ENCODE assay signal across 27 mouse cellular contexts in genomic region chr9:50770011-50770410, GRCm38 (mm10). TPM values are rescaled to one million over a fixed set of nuclear protein-coding genes. Genes with fewer than 3 reads are reported as not detected.
DNase-seq lines count a peak whose midpoint lies in the region; ATAC-seq and TF ChIP-seq lines count a peak whose summit lies in the region.
"Had no signal": no experiment of that assay in that cellular context is flagged by ENCODE, and none has a peak within 500 bp of the region (broad histone marks: within the 10 kb centered on the region; RNA-seq: fewer than 3 reads in every experiment).

No protein-coding gene starts in this region.

- peaks cover 4% of the 10 kb centered on the region for H3K4me1 ChIP-seq in heart, adult 2 months (ENCODE audit: control insufficient read depth, insufficient read depth, low read length)
- H3K4me1 ChIP-seq in heart, embryonic 10.5 days: peaks cover 23% of the 10 kb centered on the region
- H3K4me1 ChIP-seq in heart, embryonic 11.5 days (ENCODE audit: control insufficient read depth, insufficient read depth, low read length): peaks cover 8% of the 10 kb centered on the region
- peaks cover 35% of the 10 kb centered on the region for H3K4me1 ChIP-seq in neural tube, embryonic 13.5 days (replicated peaks)
- H3K4me1 ChIP-seq in neural tube, embryonic 15.5 days: peaks cover 27% of the 10 kb centered on the region

- 76% methylated on average over 2 of the region's 2 CpGs for WGBS in heart, adult 2 months
- 72% methylated on average over 2 of the region's 2 CpGs for WGBS in heart, embryonic 10.5 days
- 88% methylated on average over 2 of the region's 2 CpGs for WGBS in heart, embryonic 11.5 days (ENCODE audit: insufficient replicate concordance)
- 85% methylated on average over 2 of the region's 2 CpGs for WGBS in neural tube, embryonic 13.5 days
- WGBS in neural tube, embryonic 15.5 days: 85% methylated on average over 2 of the region's 2 CpGs

- H3K4me2 ChIP-seq in heart, embryonic 11.5 days: no peak overlapping the region
- H3K4me2 ChIP-seq in neural tube, embryonic 13.5 days: no peak overlapping the region
- H3K4me2 ChIP-seq in neural tube, embryonic 15.5 days: no peak overlapping the region
- H3K4me2 ChIP-seq: embryonic facial prominence, embryonic 12.5 days; embryonic facial prominence, embryonic 15.5 days had no signal

- no peaks in the 10 kb centered on the region for H3K79me2 ChIP-seq in heart, adult 2 months (replicated peaks; ENCODE audit: control insufficient read depth, insufficient read depth, low read length)

- TF ChIP-seq POLR2A in heart, adult 2 months (IDR thresholded peaks at IDR 0.05; ENCODE audit: insufficient read depth, low read depth, low read length): no peak

- H3K27ac ChIP-seq in heart, adult 2 months: peak overlapping the region; percentile 18; the same call in 1 of the 2 replicates
- H3K27ac ChIP-seq in heart, embryonic 10.5 days: no peak overlapping the region
- H3K27ac ChIP-seq in heart, embryonic 11.5 days (ENCODE audit: low read depth, low read length): no peak overlapping the region
- no peak overlapping the region for H3K27ac ChIP-seq in neural tube, embryonic 13.5 days (replicated peaks)
- H3K27ac ChIP-seq in neural tube, embryonic 15.5 days (replicated peaks): no peak overlapping the region
- H3K27ac ChIP-seq: embryonic facial prominence, embryonic 12.5 days; embryonic facial prominence, embryonic 15.5 days; gastrocnemius, adult 2 months; hindbrain, embryonic 14.5 days; hindbrain, postnatal 0 days had no signal

- peak in 1 of 2 experiments; percentile 45 for DNase-seq in heart, adult 2 months
- no peak for DNase-seq in heart, embryonic 10.5 days (ENCODE audit: low spot score)
- peak; percentile 13 to 25 for DNase-seq in heart, postnatal 14 days
- DNase-seq: adrenal gland, adult 2 months; adrenal gland, postnatal 14 days; cerebellum, adult 11 months; cerebellum, adult 2 months; cerebellum, adult 9-11 months; cerebellum, postnatal 25 days; forebrain, postnatal 0 days; gastrocnemius, adult 2 months; gastrocnemius, postnatal 14 days; kidney, adult 18-20 months had no signal

- no peak overlapping the region for H3K4me3 ChIP-seq in heart, adult 2 months
- H3K4me3 ChIP-seq in heart, embryonic 10.5 days: no peak overlapping the region
- no peak overlapping the region for H3K4me3 ChIP-seq in heart, embryonic 11.5 days (ENCODE audit: low read depth, low read length)
- no peak overlapping the region for H3K4me3 ChIP-seq in neural tube, embryonic 13.5 days
- no peak overlapping the region for H3K4me3 ChIP-seq in neural tube, embryonic 15.5 days (replicated peaks)
- H3K4me3 ChIP-seq: embryonic facial prominence, embryonic 12.5 days; gastrocnemius, adult 2 months had no signal

- H3K9ac ChIP-seq in heart, adult 2 months (ENCODE audit: low read depth, low read length): no peak overlapping the region
- H3K9ac ChIP-seq in heart, embryonic 11.5 days (ENCODE audit: low read depth, low read length): no peak overlapping the region
- peak overlapping the region; percentile 26; the same call in 1 of the 2 replicates for H3K9ac ChIP-seq in neural tube, embryonic 13.5 days
- H3K9ac ChIP-seq in neural tube, embryonic 15.5 days (replicated peaks): no peak overlapping the region
- H3K9ac ChIP-seq: embryonic facial prominence, embryonic 12.5 days; embryonic facial prominence, embryonic 15.5 days; forebrain, postnatal 0 days; hindbrain, embryonic 14.5 days had no signal

- no peak for TF ChIP-seq CTCF in heart, adult 2 months (IDR thresholded peaks at IDR 0.05)

- ATAC-seq in heart, embryonic 11.5 days (replicated peaks; ENCODE audit: insufficient number of reproducible peaks, low FRiP score, low TSS enrichment): no peak
- ATAC-seq in neural tube, embryonic 13.5 days (ENCODE audit: low read depth): no peak
- no peak for ATAC-seq in neural tube, embryonic 15.5 days (ENCODE audit: low FRiP score)
- ATAC-seq: CD4-positive, CD25-positive, alpha-beta regulatory T cell, adult 4 months; forebrain, embryonic 14.5 days; forebrain, postnatal 0 days; hindbrain, postnatal 0 days; inflammation-experienced regulatory T-cells, adult 6 months; intestine, embryonic 16.5 days had no signal

- intact Hi-C loops in heart, adult 2 months (cut with DNase I): no loop called here
- intact Hi-C loops in heart, postnatal 14 days (cut with DNase I): no loop called here

- 0 out of 2 replicates have a peak, but pooled peaks have one; percentile 35 for TF ChIP-seq EP300 in heart, adult 2 months (IDR thresholded peaks at IDR 0.05; ENCODE audit: insufficient read depth, low read depth, low read length)

- H3K36me3 ChIP-seq in heart, adult 2 months (ENCODE audit: control insufficient read depth, insufficient read depth, low read length): no peaks in the 10 kb centered on the region
- H3K36me3 ChIP-seq in heart, embryonic 10.5 days: peaks cover 11% of the 10 kb centered on the region
- H3K36me3 ChIP-seq in heart, embryonic 11.5 days (ENCODE audit: control insufficient read depth, insufficient read depth, low read length): no peaks in the 10 kb centered on the region
- peaks cover 11% of the 10 kb centered on the region for H3K36me3 ChIP-seq in neural tube, embryonic 13.5 days
- H3K36me3 ChIP-seq in neural tube, embryonic 15.5 days: peaks cover 12% of the 10 kb centered on the region

- H3K9me3 ChIP-seq in heart, embryonic 10.5 days: no peaks in the 10 kb centered on the region
- H3K9me3 ChIP-seq in heart, embryonic 11.5 days (replicated peaks; ENCODE audit: control insufficient read depth, low read length): no peaks in the 10 kb centered on the region
- no peaks in the 10 kb centered on the region for H3K9me3 ChIP-seq in neural tube, embryonic 13.5 days
- no peaks in the 10 kb centered on the region for H3K9me3 ChIP-seq in neural tube, embryonic 15.5 days (replicated peaks)
- H3K9me3 ChIP-seq: embryonic facial prominence, embryonic 12.5 days; embryonic facial prominence, embryonic 15.5 days had no signal

- no peaks in the 10 kb centered on the region for H3K27me3 ChIP-seq in heart, adult 2 months (ENCODE audit: control insufficient read depth, insufficient read depth, low read length)
- no peaks in the 10 kb centered on the region for H3K27me3 ChIP-seq in heart, embryonic 10.5 days (ENCODE audit: insufficient read depth, poor library complexity, severe bottlenecking)
- no peaks in the 10 kb centered on the region for H3K27me3 ChIP-seq in heart, embryonic 11.5 days (ENCODE audit: control insufficient read depth, insufficient read depth, low read length)
- no peaks in the 10 kb centered on the region for H3K27me3 ChIP-seq in neural tube, embryonic 13.5 days
- no peaks in the 10 kb centered on the region for H3K27me3 ChIP-seq in neural tube, embryonic 15.5 days (replicated peaks)
- H3K27me3 ChIP-seq: embryonic facial prominence, embryonic 12.5 days; embryonic facial prominence, embryonic 15.5 days had no signal

RNA-seq across cellular contexts. Expression of gene Fdxacb1, which starts 2.0 kb away (rescaled TPM):
- 1 to 10 TPM; 4.7 to 5.1 TPM for total RNA-seq in heart, adult 2 months (2021)
- polyA plus RNA-seq in heart, adult 2 months (2012; rRNA removed): 3.4 and 5.2 TPM in 2 replicates
- polyA plus RNA-seq in heart, embryonic 10.5 days (2016; fragmentation: Nextera tagmentation; extraction: Ambion mirVana): 10.6 and 12.2 TPM in 2 replicates
- 1 to 10 TPM; 5.7 to 6.0 TPM for total RNA-seq in heart, postnatal 14 days (2021)
- 9.8 and 9.9 TPM in 2 replicates for polyA plus RNA-seq in heart, embryonic 11.5 days (2014; fragmentation: Nextera tagmentation; extraction: Ambion mirVana)
- polyA plus RNA-seq in neural tube, embryonic 13.5 days (2015; fragmentation: Nextera tagmentation; extraction: Ambion mirVana): 8.9 and 12.9 TPM in 2 replicates
- 9.0 and 10.8 TPM in 2 replicates for polyA plus RNA-seq in neural tube, embryonic 15.5 days (2015; fragmentation: Nextera tagmentation; extraction: Ambion mirVana)

RNA-seq across cellular contexts. Expression of gene Alg9, which starts 4.8 kb away (rescaled TPM):
- total RNA-seq in heart, adult 2 months (2021): 1 to 10 TPM; 9.6 to 9.9 TPM
- 13.4 and 19.9 TPM in 2 replicates for polyA plus RNA-seq in heart, adult 2 months (2012; rRNA removed)
- 44.0 and 47.2 TPM in 2 replicates for polyA plus RNA-seq in heart, embryonic 10.5 days (2016; fragmentation: Nextera tagmentation; extraction: Ambion mirVana)
- 10 to 100 TPM in 1 of 2 experiments, 1 to 10 TPM in 1; 9.9 to 10.1 TPM for total RNA-seq in heart, postnatal 14 days (2021)
- 34.2 and 37.3 TPM in 2 replicates for polyA plus RNA-seq in heart, embryonic 11.5 days (2014; fragmentation: Nextera tagmentation; extraction: Ambion mirVana)
- polyA plus RNA-seq in neural tube, embryonic 13.5 days (2015; fragmentation: Nextera tagmentation; extraction: Ambion mirVana): 49.2 and 54.9 TPM in 2 replicates
- 53.9 and 62.9 TPM in 2 replicates for polyA plus RNA-seq in neural tube, embryonic 15.5 days (2015; fragmentation: Nextera tagmentation; extraction: Ambion mirVana)

RNA-seq across cellular contexts. Expression of gene 1110032A03Rik, which starts 5.3 kb away (rescaled TPM):
- 10 to 100 TPM; 11.8 to 12.1 TPM for total RNA-seq in heart, adult 2 months (2021)
- polyA plus RNA-seq in heart, adult 2 months (2012; rRNA removed): 34.5 and 39.0 TPM in 2 replicates
- 17.4 and 21.6 TPM in 2 replicates for polyA plus RNA-seq in heart, embryonic 10.5 days (2016; fragmentation: Nextera tagmentation; extraction: Ambion mirVana)
- total RNA-seq in heart, postnatal 14 days (2021): 10 to 100 TPM in 1 of 2 experiments, 1 to 10 TPM in 1; 7.9 to 10.4 TPM
- 22.2 and 22.9 TPM in 2 replicates for polyA plus RNA-seq in heart, embryonic 11.5 days (2014; fragmentation: Nextera tagmentation; extraction: Ambion mirVana)
- 56.7 and 61.4 TPM in 2 replicates for polyA plus RNA-seq in neural tube, embryonic 13.5 days (2015; fragmentation: Nextera tagmentation; extraction: Ambion mirVana)
- 50.9 and 58.4 TPM in 2 replicates for polyA plus RNA-seq in neural tube, embryonic 15.5 days (2015; fragmentation: Nextera tagmentation; extraction: Ambion mirVana)

RNA-seq across cellular contexts. Expression of gene Hspb2, which starts 17.9 kb away (rescaled TPM):
- 100 to 1,000 TPM; 131 to 139 TPM for total RNA-seq in heart, adult 2 months (2021)
- 201 and 224 TPM in 2 replicates for polyA plus RNA-seq in heart, adult 2 months (2012; rRNA removed)
- polyA plus RNA-seq in heart, embryonic 10.5 days (2016; fragmentation: Nextera tagmentation; extraction: Ambion mirVana): 227 and 370 TPM in 2 replicates
- total RNA-seq in heart, postnatal 14 days (2021): 100 to 1,000 TPM; 128 to 131 TPM
- 319 and 338 TPM in 2 replicates for polyA plus RNA-seq in heart, embryonic 11.5 days (2014; fragmentation: Nextera tagmentation; extraction: Ambion mirVana)
- 2.4 and 4.5 TPM in 2 replicates for polyA plus RNA-seq in neural tube, embryonic 13.5 days (2015; fragmentation: Nextera tagmentation; extraction: Ambion mirVana)
- 4.9 and 6.6 TPM in 2 replicates for polyA plus RNA-seq in neural tube, embryonic 15.5 days (2015; fragmentation: Nextera tagmentation; extraction: Ambion mirVana)
- total RNA-seq: common myeloid progenitor, adult 5-6 weeks; MEL had no signal
- polyA plus RNA-seq: CD4-positive, CD25-positive, alpha-beta regulatory T cell, adult 4 months; forebrain, embryonic 11.5 days; inflammation-experienced regulatory T-cells, adult 6 months had no signal

RNA-seq across cellular contexts. Expression of gene Cryab, which starts 18.9 kb away (rescaled TPM):
- 1,000 to 10,000 TPM; 2,783 to 3,339 TPM for total RNA-seq in heart, adult 2 months (2021)
- polyA plus RNA-seq in heart, adult 2 months (2012; rRNA removed): 3,110 and 4,349 TPM in 2 replicates
- polyA plus RNA-seq in heart, embryonic 10.5 days (2016; fragmentation: Nextera tagmentation; extraction: Ambion mirVana): 483 and 791 TPM in 2 replicates
- total RNA-seq in heart, postnatal 14 days (2021): 1,000 to 10,000 TPM; 1,337 to 1,386 TPM
- 841 and 878 TPM in 2 replicates for polyA plus RNA-seq in heart, embryonic 11.5 days (2014; fragmentation: Nextera tagmentation; extraction: Ambion mirVana)
- polyA plus RNA-seq in neural tube, embryonic 13.5 days (2015; fragmentation: Nextera tagmentation; extraction: Ambion mirVana): 15.3 and 19.5 TPM in 2 replicates
- 24.7 and 28.2 TPM in 2 replicates for polyA plus RNA-seq in neural tube, embryonic 15.5 days (2015; fragmentation: Nextera tagmentation; extraction: Ambion mirVana)
- total RNA-seq: MEL had no signal
- polyA plus RNA-seq: CD4-positive, CD25-positive, alpha-beta regulatory T cell, adult 4 months had no signal
